Mouse (Mus musculus) kidney, adult 2 months (tissue): ENCODE measurements around the gene Fchsd2.

Experiments
- CTCF ChIP-seq: fragments of 200-500 bp; conservative IDR thresholded peaks from 2 replicates; pipeline ENCODE4 v1.5.1; 2011; ENCODE audit warnings: low read depth, mild to moderate bottlenecking, control low read depth, low read length, moderate library complexity, mixed read lengths; ENCODE audit not compliant: insufficient read depth, insufficient read length
- POLR2A ChIP-seq: fragments of 200-500 bp; IDR thresholded peaks from one replicate; pipeline ENCODE4 v1.6.1; 2011; ENCODE audit warnings: low read depth, low read length, control low read depth

DNA sequence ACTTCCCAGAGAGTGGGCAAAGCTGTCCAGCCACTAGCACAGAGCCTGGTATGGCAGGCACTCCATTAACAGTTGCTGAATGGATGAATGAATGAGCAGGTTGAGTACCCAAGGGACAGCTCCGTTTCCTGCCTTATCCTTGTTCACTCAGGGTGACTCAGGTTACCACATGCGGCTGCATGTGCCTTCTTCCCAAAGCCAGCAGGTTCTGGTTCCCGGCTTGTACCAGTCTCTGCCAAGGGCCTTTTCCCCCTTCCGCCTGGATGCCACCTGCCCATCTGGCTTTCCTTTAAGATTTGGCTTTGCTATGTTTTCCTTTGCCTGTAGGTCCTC, 238.1 kb downstream of the Fchsd2 start:
- TF ChIP-seq CTCF (no peak), POLR2A (no peak)
